Mouse (Mus musculus) brown adipose tissue, adult 24 weeks (tissue): ENCODE measurements around the gene Ablim2. TPM values are rescaled to one million over a fixed set of nuclear protein-coding genes. Genes with fewer than 3 reads are reported as not detected.

Experiments used
- H3K27ac ChIP-seq: fragments of 200-500 bp; replicated peaks from 2 replicates; pipeline ENCODE4 v1.5.1; 2012; ENCODE audit warnings: low read depth, mild to moderate bottlenecking, low read length
- H3K4me1 ChIP-seq: fragments of 200-500 bp; 2 replicates; pipeline ENCODE4 v1.6.1; 2012; ENCODE audit warnings: low read length, mixed read lengths; ENCODE audit not compliant: control insufficient read depth, insufficient read depth, insufficient read length
- H3K4me3 ChIP-seq: fragments of 200-500 bp; 2 replicates; pipeline ENCODE4 v1.5.1; 2012; ENCODE audit warnings: low read depth, mild to moderate bottlenecking, low read length, moderate library complexity; ENCODE audit not compliant: insufficient read depth
- polyA plus RNA-seq: library from polyadenylated mRNA; stranded (reverse); fragments of >200 nt; gene quantifications from 2 replicates; pipeline ENCODE4 v1.2.4, GENCODE M21; 2012; ENCODE audit not compliant: missing spikeins, insufficient read depth, insufficient read length

The Ablim2 gene
- polyA plus RNA-seq, 1 experiment = 4.6 TPM

- peak overlapping the region; percentile 70 for H3K4me3 ChIP-seq
- peaks cover 35% of the 10 kb centered on the region for H3K4me1 ChIP-seq
- H3K27ac ChIP-seq = peak overlapping the region; percentile 95
These were observed 29.2 kb upstream of the Ablim2 start for GRCm38 (mm10) chr5:35728344-35728956.

- peak overlapping the region; percentile 70 for H3K4me3 ChIP-seq
- peak overlapping the region; percentile 95 for H3K27ac ChIP-seq
- peaks cover 29% of the 10 kb centered on the region for H3K4me1 ChIP-seq
These were observed 28.7 kb upstream of the Ablim2 start for GRCm38 (mm10) chr5:35728957-35729460.

GRCm38 (mm10) chr5:35729844-35730243, 27.8 kb upstream of the Ablim2 start:
- peaks cover 27% of the 10 kb centered on the region for H3K4me1 ChIP-seq
- peak overlapping the region; percentile 95 for H3K27ac ChIP-seq

GRCm38 (mm10) chr5:35730552-35730951, 27.1 kb upstream of the Ablim2 start:
- H3K4me1 ChIP-seq = peaks cover 23% of the 10 kb centered on the region
- H3K4me3 ChIP-seq = no peak overlapping the region
- peak overlapping the region; percentile 82 for H3K27ac ChIP-seq

More at GRCm38 (mm10) chr5:35729844-35730243, 27.8 kb upstream of the Ablim2 start:
- H3K4me3 ChIP-seq = peak overlapping the region; percentile 70

GRCm38 (mm10) chr5:35731006-35731405, 26.7 kb upstream of the Ablim2 start:
- Histone ChIP-seq H3K27ac (peak overlapping the region; percentile 82), H3K4me1 (peaks cover 19% of the 10 kb centered on the region)

GRCm38 (mm10) chr5:35733523-35733922, 24.2 kb upstream of the Ablim2 start:
- H3K4me3 ChIP-seq = no peak overlapping the region
- peaks cover 19% of the 10 kb centered on the region for H3K4me1 ChIP-seq
- H3K27ac ChIP-seq = no peak overlapping the region

More at GRCm38 (mm10) chr5:35731006-35731405, 26.7 kb upstream of the Ablim2 start:
- no peak overlapping the region for H3K4me3 ChIP-seq

- Histone ChIP-seq H3K4me3 (no peak overlapping the region), H3K27ac (no peak overlapping the region), H3K4me1 (peaks cover 34% of the 10 kb centered on the region)
These were observed 20.3 kb upstream of the Ablim2 start for GRCm38 (mm10) chr5:35737231-35737901.

- Histone ChIP-seq H3K4me3 (no peak overlapping the region), H3K4me1 (peaks cover 41% of the 10 kb centered on the region), H3K27ac (no peak overlapping the region)
These were observed 18.7 kb upstream of the Ablim2 start for GRCm38 (mm10) chr5:35739005-35739404.

- Histone ChIP-seq H3K4me3 (no peak within 1 kb of the TSS), H3K27ac (peak within 1 kb of the TSS; percentile 32; the same call in 1 of the 2 replicates), H3K4me1 (peaks cover 44% of the 10 kb centered on the region)
These were observed 18.0 kb upstream of the Ablim2 start, which contains the start of gene Sh3tc1 for GRCm38 (mm10) chr5:35739536-35740278. Sh3tc1 (minus strand) TSS chr5:35739987.

GRCm38 (mm10) chr5:35740716-35741115, 17.0 kb upstream of the Ablim2 start:
- Histone ChIP-seq H3K27ac (no peak overlapping the region), H3K4me3 (no peak overlapping the region), H3K4me1 (peaks cover 44% of the 10 kb centered on the region)

- H3K27ac ChIP-seq = peak overlapping the region; percentile 8; the same call in 1 of the 2 replicates
- H3K4me1 ChIP-seq = peaks cover 44% of the 10 kb centered on the region
- H3K4me3 ChIP-seq = no peak overlapping the region
These were observed 16.4 kb upstream of the Ablim2 start for GRCm38 (mm10) chr5:35741225-35741820.

- Histone ChIP-seq H3K4me1 (peaks cover 38% of the 10 kb centered on the region), H3K4me3 (no peak overlapping the region), H3K27ac (peak overlapping the region; percentile 93)
These were observed 14.3 kb upstream of the Ablim2 start for GRCm38 (mm10) chr5:35743238-35743951.

GRCm38 (mm10) chr5:35743990-35744722, 13.5 kb upstream of the Ablim2 start:
- peaks cover 38% of the 10 kb centered on the region for H3K4me1 ChIP-seq
- H3K4me3 ChIP-seq = no peak overlapping the region
- H3K27ac ChIP-seq = peak overlapping the region; percentile 93

- Histone ChIP-seq H3K27ac (no peak overlapping the region), H3K4me3 (no peak overlapping the region)
These were observed 12.3 kb upstream of the Ablim2 start for GRCm38 (mm10) chr5:35745406-35745805.

More at GRCm38 (mm10) chr5:35745406-35745805, 12.3 kb upstream of the Ablim2 start:
- peaks cover 31% of the 10 kb centered on the region for H3K4me1 ChIP-seq
